In the genomic region with DNA sequence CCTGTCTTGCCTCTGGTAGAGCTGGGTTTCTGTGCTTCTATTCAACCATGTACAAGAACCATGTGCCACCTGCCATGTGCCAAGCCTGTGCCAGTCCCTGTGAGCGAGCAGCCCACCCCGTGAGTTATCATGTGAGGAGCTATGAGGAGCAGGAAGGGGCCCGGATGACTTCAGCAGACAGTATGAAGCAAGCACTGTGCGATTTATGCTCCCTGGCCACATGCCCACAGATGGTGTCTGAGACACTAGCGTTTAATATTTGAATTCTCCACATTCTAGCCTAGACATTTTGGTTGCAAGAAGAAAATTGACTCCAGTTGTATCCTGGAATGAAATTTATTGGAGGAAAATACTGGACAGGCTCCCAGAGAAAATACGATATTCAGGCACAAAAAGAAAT, we compare ENCODE assay signal across 16 mouse cellular contexts. TPM values are rescaled to one million over a fixed set of nuclear protein-coding genes. Genes with fewer than 3 reads are reported as not detected.
DNase-seq lines count a peak whose midpoint lies in the region; ATAC-seq lines count a peak whose summit lies in the region.
"Had no signal": no experiment of that assay in that cellular context is flagged by ENCODE, and none has a peak within 500 bp of the region (broad histone marks: within the 10 kb centered on the region; RNA-seq: fewer than 3 reads in every experiment).

No protein-coding gene starts in this region.

- H3K4me1 ChIP-seq in embryonic facial prominence, embryonic 12.5 days: peaks cover 4% of the 10 kb centered on the region; the same call in 1 of the 2 replicates
- H3K4me1 ChIP-seq in embryonic facial prominence, embryonic 10.5 days: peaks cover 13% of the 10 kb centered on the region
- H3K4me1 ChIP-seq in kidney, embryonic 15.5 days: peaks cover 16% of the 10 kb centered on the region

- H3K9me3 ChIP-seq in embryonic facial prominence, embryonic 12.5 days: no peaks in the 10 kb centered on the region
- no peaks in the 10 kb centered on the region for H3K9me3 ChIP-seq in embryonic facial prominence, embryonic 10.5 days
- no peaks in the 10 kb centered on the region for H3K9me3 ChIP-seq in kidney, embryonic 15.5 days (replicated peaks)
- H3K9me3 ChIP-seq: G1E; lung, embryonic 15.5 days; neural tube, embryonic 13.5 days had no signal

- DNase-seq in embryonic facial prominence, embryonic 10.5 days (ENCODE audit: low spot score): no peak
- DNase-seq in kidney, postnatal 4 days: peak; percentile 81 to 83
- peak; percentile 56 to 80 for DNase-seq in urinary bladder, postnatal 4 days (ENCODE audit: low spot score in 2 of 2)
- no peak for DNase-seq in urinary bladder, adult 2 months (ENCODE audit: low spot score)
- DNase-seq in left cerebral cortex, postnatal 4 days: no peak
- DNase-seq: B cell, adult 2 months; cerebellum, postnatal 36 days; heart, postnatal 36 days; spleen, adult 18-20 months had no signal

- no peaks in the 10 kb centered on the region for H3K36me3 ChIP-seq in embryonic facial prominence, embryonic 12.5 days
- H3K36me3 ChIP-seq in embryonic facial prominence, embryonic 10.5 days (replicated peaks): no peaks in the 10 kb centered on the region
- no peaks in the 10 kb centered on the region for H3K36me3 ChIP-seq in kidney, embryonic 15.5 days
- H3K36me3 ChIP-seq: G1E; lung, embryonic 15.5 days; neural tube, embryonic 13.5 days had no signal

- H3K4me2 ChIP-seq in embryonic facial prominence, embryonic 12.5 days (replicated peaks): no peak overlapping the region
- no peak overlapping the region for H3K4me2 ChIP-seq in kidney, embryonic 15.5 days
- H3K4me2 ChIP-seq: lung, embryonic 15.5 days; neural tube, embryonic 13.5 days had no signal

- WGBS in embryonic facial prominence, embryonic 12.5 days: 68% methylated on average over 6 of the region's 6 CpGs
- 82% methylated on average over 6 of the region's 6 CpGs for WGBS in embryonic facial prominence, embryonic 10.5 days
- 57% methylated on average over 6 of the region's 6 CpGs for whole genome bisulfite sequencing in kidney, embryonic 15.5 days

- intact Hi-C loops in left cerebral cortex, postnatal 4 days (cut with DNase I): no loop called here

- peaks cover 21% of the 10 kb centered on the region for H3K27me3 ChIP-seq in embryonic facial prominence, embryonic 12.5 days
- peaks cover 47% of the 10 kb centered on the region for H3K27me3 ChIP-seq in embryonic facial prominence, embryonic 10.5 days (replicated peaks; ENCODE audit: low read depth, poor library complexity, severe bottlenecking)
- H3K27me3 ChIP-seq in kidney, embryonic 15.5 days: peaks cover 29% of the 10 kb centered on the region

- no peak overlapping the region for H3K4me3 ChIP-seq in embryonic facial prominence, embryonic 12.5 days
- no peak overlapping the region for H3K4me3 ChIP-seq in embryonic facial prominence, embryonic 10.5 days
- no peak overlapping the region for H3K4me3 ChIP-seq in kidney, embryonic 15.5 days (replicated peaks)
- H3K4me3 ChIP-seq: lung, embryonic 15.5 days; neural tube, embryonic 13.5 days had no signal

- H3K27ac ChIP-seq in embryonic facial prominence, embryonic 12.5 days: 0 out of 2 replicates have a peak overlapping the region, but pooled peaks have one; percentile 23
- no peak overlapping the region for H3K27ac ChIP-seq in embryonic facial prominence, embryonic 10.5 days (replicated peaks)
- H3K27ac ChIP-seq in kidney, embryonic 15.5 days: no peak overlapping the region
- H3K27ac ChIP-seq: lung, embryonic 15.5 days; neural tube, embryonic 13.5 days had no signal

- no peak overlapping the region for H3K9ac ChIP-seq in embryonic facial prominence, embryonic 12.5 days
- H3K9ac ChIP-seq in kidney, embryonic 15.5 days: no peak overlapping the region
- H3K9ac ChIP-seq: lung, embryonic 15.5 days; neural tube, embryonic 13.5 days had no signal

- no peak for ATAC-seq in embryonic facial prominence, embryonic 12.5 days (ENCODE audit: insufficient number of reproducible peaks, insufficient read depth, low FRiP score, low TSS enrichment)
- no peak for ATAC-seq in kidney, embryonic 15.5 days (replicated peaks; ENCODE audit: low FRiP score)
- ATAC-seq in megakaryocyte, adult 5-6 weeks (ENCODE audit: poor library complexity, severe bottlenecking): no peak
- ATAC-seq: inflammation-experienced regulatory T-cells, adult 6 months had no signal

RNA-seq across cellular contexts. Expression of gene Adam33, which starts 3.9 kb away (rescaled TPM):
- 7.4 and 7.5 TPM in 2 replicates for polyA plus RNA-seq in embryonic facial prominence, embryonic 12.5 days (2016; fragmentation: Nextera tagmentation; extraction: Ambion mirVana)
- polyA plus RNA-seq in embryonic facial prominence, embryonic 10.5 days (2016; fragmentation: Nextera tagmentation; extraction: Ambion mirVana): 0.64 and 1.0 TPM in 2 replicates
- polyA plus RNA-seq in kidney, embryonic 15.5 days (2015; fragmentation: Nextera tagmentation; extraction: Ambion mirVana): 3.6 and 4.9 TPM in 2 replicates
- polyA plus RNA-seq in urinary bladder, adult 2 months (2012; rRNA removed): 256 and 287 TPM in 2 replicates
- 1 to 10 TPM; 1.0 to 1.4 TPM for total RNA-seq in left cerebral cortex, postnatal 4 days (2021)
- total RNA-seq in megakaryocyte, adult 5-6 weeks (2015): not detected in 2 replicates
- 0.12 and 0.18 TPM in 2 replicates for total RNA-seq in megakaryocyte, adult 5-6 weeks (2017)
- polyA plus RNA-seq: G1E had no signal

RNA-seq across cellular contexts. Expression of gene Siglec1, which starts 19.1 kb away (rescaled TPM):
- polyA plus RNA-seq in embryonic facial prominence, embryonic 12.5 days (2016; fragmentation: Nextera tagmentation; extraction: Ambion mirVana): 0.08 and 0.11 TPM in 2 replicates
- polyA plus RNA-seq in embryonic facial prominence, embryonic 10.5 days (2016; fragmentation: Nextera tagmentation; extraction: Ambion mirVana): 0.06 and 0.16 TPM in 2 replicates
- polyA plus RNA-seq in kidney, embryonic 15.5 days (2015; fragmentation: Nextera tagmentation; extraction: Ambion mirVana): 0.35 and 0.49 TPM in 2 replicates
- polyA plus RNA-seq in urinary bladder, adult 2 months (2012; rRNA removed): 7.6 and 8.7 TPM in 2 replicates
- under 1 TPM; 0.56 to 0.85 TPM for total RNA-seq in left cerebral cortex, postnatal 4 days (2021)
- total RNA-seq in megakaryocyte, adult 5-6 weeks (2015): 2.3 and 4.2 TPM in 2 replicates
- 1.1 and 1.5 TPM in 2 replicates for total RNA-seq in megakaryocyte, adult 5-6 weeks (2017)
- polyA plus RNA-seq: G1E; inflammation-experienced regulatory T-cells, adult 6 months had no signal

RNA-seq across cellular contexts. Expression of gene Gfra4, which starts 24.6 kb away (rescaled TPM):
- 25.0 and 26.5 TPM in 2 replicates for polyA plus RNA-seq in embryonic facial prominence, embryonic 12.5 days (2016; fragmentation: Nextera tagmentation; extraction: Ambion mirVana)
- polyA plus RNA-seq in embryonic facial prominence, embryonic 10.5 days (2016; fragmentation: Nextera tagmentation; extraction: Ambion mirVana): 5.6 and 7.2 TPM in 2 replicates
- 15.1 and 17.0 TPM in 2 replicates for polyA plus RNA-seq in kidney, embryonic 15.5 days (2015; fragmentation: Nextera tagmentation; extraction: Ambion mirVana)
- 135 and 138 TPM in 2 replicates for polyA plus RNA-seq in urinary bladder, adult 2 months (2012; rRNA removed)
- total RNA-seq in left cerebral cortex, postnatal 4 days (2021): 10 to 100 TPM; 23.5 to 23.6 TPM
- not detected in 2 replicates for total RNA-seq in megakaryocyte, adult 5-6 weeks (2015)
- not detected in 2 replicates for total RNA-seq in megakaryocyte, adult 5-6 weeks (2017)
- total RNA-seq: G1E had no signal
- polyA plus RNA-seq: G1E had no signal

RNA-seq across cellular contexts. Expression of gene Hspa12b, which starts 59.6 kb away (rescaled TPM):
- 15.9 and 17.7 TPM in 2 replicates for polyA plus RNA-seq in embryonic facial prominence, embryonic 12.5 days (2016; fragmentation: Nextera tagmentation; extraction: Ambion mirVana)
- polyA plus RNA-seq in embryonic facial prominence, embryonic 10.5 days (2016; fragmentation: Nextera tagmentation; extraction: Ambion mirVana): 9.7 and 14.1 TPM in 2 replicates
- polyA plus RNA-seq in kidney, embryonic 15.5 days (2015; fragmentation: Nextera tagmentation; extraction: Ambion mirVana): 20.3 and 21.3 TPM in 2 replicates
- polyA plus RNA-seq in urinary bladder, adult 2 months (2012; rRNA removed): 33.1 and 34.8 TPM in 2 replicates
- total RNA-seq in left cerebral cortex, postnatal 4 days (2021): 1 to 10 TPM; 9.0 to 9.7 TPM
- not detected in 2 replicates for total RNA-seq in megakaryocyte, adult 5-6 weeks (2015)
- total RNA-seq in megakaryocyte, adult 5-6 weeks (2017): not detected in 2 replicates

Comparison
In these comparisons a context has a peak if more than half of its experiments do, and no peak if none do; other contexts are left out.
1. DNase-seq: peak in kidney, postnatal 4 days (2 of 2) and urinary bladder, postnatal 4 days (2 of 2); none in embryonic facial prominence, embryonic 10.5 days (single experiment), urinary bladder, adult 2 months (single experiment) and left cerebral cortex, postnatal 4 days (single experiment).
2. RNA of gene Adam33, which starts 3.9 kb away (polyA plus RNA-seq): 256 to 287 TPM in urinary bladder, adult 2 months; 7.4 to 7.5 TPM in embryonic facial prominence, embryonic 12.5 days, 3.6 to 4.9 TPM in kidney, embryonic 15.5 days and 0.64 to 1.0 TPM in embryonic facial prominence, embryonic 10.5 days; every median in the first group is over 10 times any median in the second.